Mouse (Mus musculus): ENCODE data around the gene Acsl6. TPM values are rescaled to one million over a fixed set of nuclear protein-coding genes. Genes with fewer than 3 reads are reported as not detected.

The Acsl6 gene
- polyA plus RNA-seq, 1 experiment = 0.14 TPM

GRCm38 (mm10) chr11:54317361-54317760, 13.8 kb downstream of the Acsl6 start:
- Histone ChIP-seq H3ac (ENCODE audit: control insufficient read depth, insufficient read length, low read depth) (no peak overlapping the region), H3K36me3 (ENCODE audit: control insufficient read depth, insufficient read depth) (no peaks in the 10 kb centered on the region), H3K4me3 (ENCODE audit: insufficient read depth, poor library complexity, severe bottlenecking) (no peak overlapping the region), H3K79me2 (ENCODE audit: control insufficient read depth, insufficient read depth) (no peaks in the 10 kb centered on the region), H3K79me3 (ENCODE audit: low read depth) (no peaks in the 10 kb centered on the region), H3K27me3 (ENCODE audit: control insufficient read depth, insufficient read depth, insufficient read length) (no peaks in the 10 kb centered on the region)
- TF ChIP-seq MAX (IDR thresholded peaks at IDR 0.05) = no peak
- no peak for TF ChIP-seq FOSL1 (IDR thresholded peaks at IDR 0.05; ENCODE audit: insufficient read depth, low read length, poor library complexity, severe bottlenecking)
- TF ChIP-seq CEBPB (IDR thresholded peaks at IDR 0.05; ENCODE audit: low read depth) = no peak
- no peak for TF ChIP-seq CTCF (IDR thresholded peaks at IDR 0.05; ENCODE audit: control insufficient read depth, insufficient read depth, insufficient read length)
- TF ChIP-seq USF1 (IDR thresholded peaks at IDR 0.05; ENCODE audit: low read depth) = no peak
- TF ChIP-seq MYOD1 (IDR thresholded peaks at IDR 0.05; ENCODE audit: control insufficient read depth, insufficient read length, low read depth) = no peak
- TF ChIP-seq MYOG (IDR thresholded peaks at IDR 0.05; ENCODE audit: control insufficient read depth, extremely low read depth, insufficient read length) = no peak

GRCm38 (mm10) chr11:54317795-54318194, 14.2 kb downstream of the Acsl6 start:
- no peak for TF ChIP-seq MYOD1 (IDR thresholded peaks at IDR 0.05; ENCODE audit: control insufficient read depth, insufficient read length, low read depth)
- no peak for TF ChIP-seq USF1 (IDR thresholded peaks at IDR 0.05; ENCODE audit: low read depth)
- TF ChIP-seq FOSL1 (IDR thresholded peaks at IDR 0.05; ENCODE audit: insufficient read depth, low read length, poor library complexity, severe bottlenecking) = no peak
- TF ChIP-seq CTCF (IDR thresholded peaks at IDR 0.05; ENCODE audit: control insufficient read depth, insufficient read depth, insufficient read length) = no peak
- no peak for TF ChIP-seq CEBPB (IDR thresholded peaks at IDR 0.05; ENCODE audit: low read depth)
- TF ChIP-seq MYOG (IDR thresholded peaks at IDR 0.05; ENCODE audit: control insufficient read depth, extremely low read depth, insufficient read length) = no peak
- TF ChIP-seq MAX (IDR thresholded peaks at IDR 0.05) = no peak
- Histone ChIP-seq H3K36me3 (ENCODE audit: control insufficient read depth, insufficient read depth) (no peaks in the 10 kb centered on the region), H3K27me3 (ENCODE audit: control insufficient read depth, insufficient read depth, insufficient read length) (no peaks in the 10 kb centered on the region)

GRCm38 (mm10) chr11:54321802-54322532, 18.4 kb downstream of the Acsl6 start:
- Histone ChIP-seq H3K27me3 (ENCODE audit: control insufficient read depth, insufficient read depth, insufficient read length) (no peaks in the 10 kb centered on the region), H3K79me2 (ENCODE audit: control insufficient read depth, insufficient read depth) (no peaks in the 10 kb centered on the region), H3K4me3 (ENCODE audit: insufficient read depth, poor library complexity, severe bottlenecking) (no peak overlapping the region), H3K36me3 (ENCODE audit: control insufficient read depth, insufficient read depth) (no peaks in the 10 kb centered on the region), H3K79me3 (ENCODE audit: low read depth) (no peaks in the 10 kb centered on the region), H3ac (ENCODE audit: control insufficient read depth, insufficient read length, low read depth) (no peak overlapping the region)
- no peak for TF ChIP-seq MYOD1 (IDR thresholded peaks at IDR 0.05; ENCODE audit: control insufficient read depth, insufficient read length, low read depth)
- no peak for TF ChIP-seq MAX (IDR thresholded peaks at IDR 0.05)
- no peak for TF ChIP-seq USF1 (IDR thresholded peaks at IDR 0.05; ENCODE audit: low read depth)
- TF ChIP-seq FOSL1 (IDR thresholded peaks at IDR 0.05; ENCODE audit: insufficient read depth, low read length, poor library complexity, severe bottlenecking) = no peak
- no peak for TF ChIP-seq MYOG (IDR thresholded peaks at IDR 0.05; ENCODE audit: control insufficient read depth, extremely low read depth, insufficient read length)
- no peak for TF ChIP-seq CEBPB (IDR thresholded peaks at IDR 0.05; ENCODE audit: low read depth)
- TF ChIP-seq CTCF (IDR thresholded peaks at IDR 0.05; ENCODE audit: control insufficient read depth, insufficient read depth, insufficient read length) = no peak

More at GRCm38 (mm10) chr11:54317795-54318194, 14.2 kb downstream of the Acsl6 start:
- no peaks in the 10 kb centered on the region for H3K79me2 ChIP-seq (ENCODE audit: control insufficient read depth, insufficient read depth)
- H3K79me3 ChIP-seq (ENCODE audit: low read depth) = no peaks in the 10 kb centered on the region
- no peak overlapping the region for H3ac ChIP-seq (ENCODE audit: control insufficient read depth, insufficient read length, low read depth)
- no peak overlapping the region for H3K4me3 ChIP-seq (ENCODE audit: insufficient read depth, poor library complexity, severe bottlenecking)

- Histone ChIP-seq H3ac (ENCODE audit: control insufficient read depth, insufficient read length, low read depth) (no peak overlapping the region), H3K79me2 (ENCODE audit: control insufficient read depth, insufficient read depth) (no peaks in the 10 kb centered on the region), H3K36me3 (ENCODE audit: control insufficient read depth, insufficient read depth) (no peaks in the 10 kb centered on the region), H3K27me3 (ENCODE audit: control insufficient read depth, insufficient read depth, insufficient read length) (no peaks in the 10 kb centered on the region), H3K4me3 (ENCODE audit: insufficient read depth, poor library complexity, severe bottlenecking) (no peak overlapping the region), H3K79me3 (ENCODE audit: low read depth) (no peaks in the 10 kb centered on the region)
- TF ChIP-seq CTCF (IDR thresholded peaks at IDR 0.05; ENCODE audit: control insufficient read depth, insufficient read depth, insufficient read length) (no peak), MAX (IDR thresholded peaks at IDR 0.05) (no peak), MYOG (IDR thresholded peaks at IDR 0.05; ENCODE audit: control insufficient read depth, extremely low read depth, insufficient read length) (no peak), FOSL1 (IDR thresholded peaks at IDR 0.05; ENCODE audit: insufficient read depth, low read length, poor library complexity, severe bottlenecking) (no peak), CEBPB (IDR thresholded peaks at IDR 0.05; ENCODE audit: low read depth) (no peak), MYOD1 (IDR thresholded peaks at IDR 0.05; ENCODE audit: control insufficient read depth, insufficient read length, low read depth) (no peak), USF1 (IDR thresholded peaks at IDR 0.05; ENCODE audit: low read depth) (no peak)
These were observed 28.0 kb downstream of the Acsl6 start for GRCm38 (mm10) chr11:54331463-54332183.

- Histone ChIP-seq H3K4me3 (ENCODE audit: insufficient read depth, poor library complexity, severe bottlenecking) (no peak overlapping the region), H3ac (ENCODE audit: control insufficient read depth, insufficient read length, low read depth) (no peak overlapping the region), H3K27me3 (ENCODE audit: control insufficient read depth, insufficient read depth, insufficient read length) (no peaks in the 10 kb centered on the region), H3K79me3 (ENCODE audit: low read depth) (no peaks in the 10 kb centered on the region), H3K79me2 (ENCODE audit: control insufficient read depth, insufficient read depth) (no peaks in the 10 kb centered on the region), H3K36me3 (ENCODE audit: control insufficient read depth, insufficient read depth) (no peaks in the 10 kb centered on the region)
- peak; percentile 21 for TF ChIP-seq MAX (IDR thresholded peaks at IDR 0.05)
- no peak for TF ChIP-seq CTCF (IDR thresholded peaks at IDR 0.05; ENCODE audit: control insufficient read depth, insufficient read depth, insufficient read length)
- peak; percentile 88 for TF ChIP-seq MYOD1 (IDR thresholded peaks at IDR 0.05; ENCODE audit: control insufficient read depth, insufficient read length, low read depth)
- no peak for TF ChIP-seq USF1 (IDR thresholded peaks at IDR 0.05; ENCODE audit: low read depth)
- no peak for TF ChIP-seq FOSL1 (IDR thresholded peaks at IDR 0.05; ENCODE audit: insufficient read depth, low read length, poor library complexity, severe bottlenecking)
These were observed 32.6 kb downstream of the Acsl6 start for GRCm38 (mm10) chr11:54336165-54336707.
